In the genomic region with DNA sequence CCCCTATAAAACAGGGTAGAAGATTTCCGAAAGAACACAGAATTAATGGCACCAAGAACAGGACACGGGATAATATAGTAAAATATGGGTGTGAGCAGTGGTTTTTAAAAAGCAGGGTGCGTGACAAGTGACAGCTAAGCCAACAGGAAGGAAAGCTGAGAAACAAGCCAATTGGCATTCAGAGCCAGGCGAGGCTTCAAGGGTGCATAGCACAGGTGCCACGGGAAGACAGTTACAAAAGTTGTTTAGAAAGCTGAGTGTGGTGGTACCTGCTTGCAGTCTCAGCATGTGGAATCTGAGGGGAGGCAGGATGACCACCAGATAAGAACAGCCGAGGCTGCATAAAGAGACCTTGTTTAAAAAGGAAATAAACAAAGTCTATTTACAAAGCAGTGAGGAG, we compare ENCODE assay signal across 17 mouse cellular contexts.
"Had no signal": no experiment of that assay in that cellular context is flagged by ENCODE, and none has a peak within 500 bp of the region (broad histone marks: within the 10 kb centered on the region; RNA-seq: fewer than 3 reads in every experiment).

No protein-coding gene starts in this region.

- H3K4me1 ChIP-seq: kidney, embryonic 15.5 days; liver, embryonic 13.5 days; midbrain, embryonic 12.5 days; midbrain, embryonic 15.5 days; stomach, embryonic 15.5 days had no signal

- DNase-seq: kidney, adult 8-10 months; kidney, postnatal 10 days; kidney, postnatal 4 days; liver, embryonic 13.5 days; lung, adult 2 months; lung, postnatal 14 days; lung, postnatal 4 days; retina, postnatal 1 day; right cerebral cortex, postnatal 25 days; spleen, adult 18-20 months had no signal

- H3K9ac ChIP-seq: kidney, embryonic 15.5 days; liver, embryonic 13.5 days; midbrain, embryonic 12.5 days; midbrain, embryonic 15.5 days; neural tube, embryonic 13.5 days; stomach, embryonic 15.5 days had no signal

- H3K9me3 ChIP-seq: liver, embryonic 13.5 days; midbrain, embryonic 12.5 days; midbrain, embryonic 15.5 days; stomach, embryonic 15.5 days had no signal

- H3K4me2 ChIP-seq: kidney, embryonic 15.5 days; liver, embryonic 13.5 days; midbrain, embryonic 12.5 days; midbrain, embryonic 15.5 days; neural tube, embryonic 13.5 days; stomach, embryonic 15.5 days had no signal

- H3K27me3 ChIP-seq: kidney, embryonic 15.5 days; liver, embryonic 13.5 days; midbrain, embryonic 12.5 days; midbrain, embryonic 15.5 days; neural tube, embryonic 13.5 days; stomach, embryonic 15.5 days had no signal

- H3K36me3 ChIP-seq: kidney, embryonic 15.5 days; liver, embryonic 13.5 days; midbrain, embryonic 12.5 days; midbrain, embryonic 15.5 days; neural tube, embryonic 13.5 days; stomach, embryonic 15.5 days had no signal

- H3K27ac ChIP-seq: kidney, embryonic 15.5 days; left cerebral cortex, adult 2 months; liver, embryonic 13.5 days; midbrain, embryonic 12.5 days; midbrain, embryonic 15.5 days; neural tube, embryonic 13.5 days; stomach, embryonic 15.5 days had no signal

- H3K4me3 ChIP-seq: kidney, embryonic 15.5 days; left cerebral cortex, adult 2 months; liver, embryonic 13.5 days; midbrain, embryonic 12.5 days; midbrain, embryonic 15.5 days; myocyte; neural tube, embryonic 13.5 days; stomach, embryonic 15.5 days had no signal

- ATAC-seq: midbrain, embryonic 15.5 days had no signal
